Mouse (Mus musculus) liver, adult 2 months (tissue): ENCODE measurements at regions not wholly inside any gene's neighbourhood (a gene's known extent, or its start where the extent isn't known, plus 50 kb on each side); places are given as distances from the start of the nearest gene placed in this dataset.

ENCODE experiments used
- CTCF ChIP-seq: fragments of 200-500 bp; IDR thresholded peaks from 2 replicates; pipeline ENCODE4 v1.5.1; 2011; ENCODE audit warnings: low read depth, low read length, control low read depth
- POLR2A ChIP-seq: fragments of 200-500 bp; IDR thresholded peaks from 2 replicates; pipeline ENCODE4 v1.6.1; 2011; ENCODE audit warnings: low read length, control low read depth; ENCODE audit not compliant: insufficient read depth; ENCODE audit errors: extremely low read depth

DNA sequence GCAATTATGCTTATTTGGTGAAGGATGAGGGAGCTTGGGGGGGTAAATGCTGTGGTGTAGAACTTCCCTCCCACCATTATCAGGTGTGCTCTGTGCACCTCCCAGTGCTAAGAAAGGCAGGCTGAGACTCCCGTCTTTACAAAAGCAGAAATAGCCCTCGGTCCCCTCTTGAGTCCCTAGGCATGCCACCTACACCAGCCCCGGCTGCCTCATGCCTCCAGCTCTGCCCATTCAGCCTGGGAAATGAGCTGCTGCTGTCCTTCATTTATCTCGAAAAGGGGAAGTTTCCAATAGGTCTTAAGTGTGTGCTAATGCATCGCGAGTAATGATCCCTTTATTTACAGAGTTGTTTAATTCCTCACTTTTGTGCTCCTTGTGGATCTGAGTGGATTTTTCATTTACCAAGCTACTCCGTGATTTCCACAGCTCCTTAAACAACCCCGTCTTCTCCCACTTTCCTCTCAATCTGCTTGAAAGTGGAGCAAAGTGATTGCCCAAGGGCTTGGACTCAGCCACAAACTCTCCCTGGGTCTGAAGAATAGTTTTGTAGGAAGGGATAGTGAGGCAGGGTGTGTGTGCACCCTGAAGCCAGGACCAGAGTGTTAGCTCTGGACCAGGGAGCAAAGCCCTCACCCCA is 162.1 kb downstream of the Snx10 start:
- no peak for TF ChIP-seq POLR2A
- no peak for TF ChIP-seq CTCF
